Mouse (Mus musculus) CD4-positive, CD25-positive, alpha-beta regulatory T cell, adult 4 months (primary cell): Measurements from ENCODE around the gene Hmga2. TPM values are rescaled to one million over a fixed set of nuclear protein-coding genes. Genes with fewer than 3 reads are reported as not detected.

Experiments used
- ATAC-seq: one replicate; pipeline ENCODE4 v1.8.0; 2017
- polyA plus RNA-seq, 2 experiments: library from polyadenylated mRNA; unstranded; fragments of 100-300 nt; shearing (Covaris generic); gene quantifications; one replicate each; pipeline ENCODE4 v1.2.1; 2017

The Hmga2 gene
- polyA plus RNA-seq, 2 experiments from 2014 or later, result 0.36 TPM; not detected in 1

DNA sequence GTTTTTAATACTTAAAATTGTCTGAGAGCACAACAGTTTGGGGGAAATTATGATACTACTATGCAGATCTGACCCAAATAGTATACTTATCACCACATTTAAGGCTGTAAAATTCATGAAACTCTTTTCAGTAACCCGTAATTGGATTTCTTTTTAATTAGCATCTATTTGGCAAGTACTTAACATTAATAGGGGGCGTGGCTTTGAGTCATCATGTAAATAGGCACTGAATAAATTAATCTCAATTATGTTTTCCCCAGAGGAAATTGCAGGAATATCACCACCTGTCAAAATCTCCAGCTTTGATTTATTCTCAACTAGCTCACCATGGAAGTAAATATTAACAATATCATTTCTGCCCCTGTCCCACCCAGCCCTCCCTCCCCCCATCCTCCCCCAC is 3.7 kb downstream of the Hmga2 start:
- ATAC-seq, result no peak

DNA sequence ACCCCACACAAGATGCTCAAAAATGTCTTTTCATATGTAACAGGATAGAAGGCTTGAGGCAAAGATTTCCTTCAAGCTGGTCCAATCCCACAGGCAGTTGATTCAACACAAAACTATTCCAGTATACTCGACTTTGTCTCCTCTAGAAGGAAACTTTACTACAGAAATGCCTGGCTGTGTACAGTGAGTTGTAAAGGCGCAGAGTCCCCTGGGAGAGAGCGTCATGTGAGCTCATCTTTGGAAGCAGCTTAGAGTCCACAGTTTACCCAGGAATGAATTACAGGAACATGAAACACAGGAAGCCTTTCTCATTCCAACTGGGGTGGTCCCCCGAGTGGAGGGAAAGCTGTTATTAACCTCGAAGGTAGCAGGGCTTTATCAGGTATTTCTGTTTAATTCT is 11.1 kb downstream of the Hmga2 start:
- ATAC-seq, result no peak

DNA sequence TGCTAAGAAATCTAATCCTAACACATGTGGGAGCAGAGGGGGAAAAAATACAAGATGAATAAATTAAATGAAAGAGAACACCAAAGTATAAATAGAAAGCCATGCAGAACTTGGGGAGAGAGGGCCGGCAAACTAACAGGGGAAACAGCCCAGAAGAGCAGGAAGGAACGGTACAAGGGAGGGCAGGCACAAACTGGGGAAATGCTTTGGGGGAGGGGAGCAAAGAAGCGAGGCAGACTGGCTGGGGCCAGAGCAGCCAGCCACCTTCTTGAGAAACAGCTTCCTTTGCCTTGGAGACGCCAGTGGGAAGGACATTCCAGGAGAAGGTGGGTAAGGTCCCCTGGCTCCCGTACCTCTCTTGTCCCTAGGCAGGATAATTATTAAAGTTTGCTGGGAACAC is 14.5 kb downstream of the Hmga2 start:
- ATAC-seq, result no peak

DNA sequence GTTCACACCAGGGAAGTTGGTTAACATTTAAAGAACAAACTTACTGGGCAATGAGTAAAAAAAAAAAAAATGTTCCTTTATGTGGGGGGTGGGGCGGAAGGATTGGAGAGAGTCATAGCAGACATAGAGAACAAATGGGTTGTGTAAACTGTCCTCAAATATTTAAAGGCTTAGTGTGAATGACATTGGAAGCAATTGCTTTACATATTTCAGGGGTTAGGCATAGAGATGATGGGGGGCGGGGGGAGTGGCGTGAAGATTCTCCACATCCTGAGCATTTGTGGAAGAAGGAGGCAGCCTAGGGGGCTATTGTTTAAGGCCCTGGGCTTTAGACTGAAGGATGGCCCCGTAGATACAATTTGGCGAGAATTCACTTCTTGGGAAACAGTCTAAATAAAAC is 15.0 kb downstream of the Hmga2 start:
- no peak for ATAC-seq

DNA sequence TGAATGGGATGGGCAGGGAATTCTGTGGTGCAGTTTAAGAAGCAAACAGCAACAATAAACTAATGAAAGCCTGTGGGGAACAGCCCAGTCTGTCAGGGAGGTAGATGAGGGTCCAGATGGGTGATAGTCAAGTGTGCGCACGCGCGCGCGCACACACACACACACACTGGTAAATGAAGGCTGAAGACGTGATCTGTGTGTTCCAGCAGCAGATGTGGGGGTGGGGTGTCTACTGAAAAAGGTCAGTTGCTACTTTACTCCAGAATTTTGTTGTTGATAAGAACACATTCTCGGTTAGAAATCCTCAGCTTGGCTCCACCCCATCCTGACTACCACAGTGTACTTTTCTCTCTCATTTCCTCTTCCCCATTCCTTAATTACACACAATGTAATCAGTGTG is 17.4 kb downstream of the Hmga2 start:
- ATAC-seq, result no peak

DNA sequence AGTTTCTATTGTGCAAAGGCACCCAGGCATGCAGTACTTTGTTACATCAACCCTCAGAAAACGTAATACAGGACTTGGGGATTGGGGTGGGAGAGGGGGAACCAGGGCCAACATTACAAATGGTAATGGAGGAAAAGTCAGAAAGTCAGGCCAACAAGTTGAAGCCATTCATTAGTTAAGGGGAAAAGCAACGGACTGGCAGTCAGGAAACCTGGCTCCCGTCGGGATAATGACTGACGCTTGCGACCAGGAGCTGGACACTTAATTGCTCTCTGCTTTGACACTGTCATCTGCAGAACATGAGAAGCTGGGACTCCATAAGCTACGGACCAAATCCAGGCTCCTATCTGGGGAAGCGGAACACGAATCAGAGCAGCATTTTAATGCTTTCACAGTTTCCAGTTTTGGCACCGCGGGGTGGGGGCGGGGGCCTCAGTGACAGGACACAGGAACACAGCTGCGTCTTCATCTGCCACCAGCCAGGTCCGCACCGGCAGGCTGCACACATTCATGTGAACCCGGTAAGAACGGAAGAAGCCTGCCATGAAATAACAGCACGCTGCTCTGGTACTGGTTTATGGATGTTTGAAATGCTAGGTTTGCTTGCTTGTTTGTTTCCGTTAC is 26.5 kb downstream of the Hmga2 start:
- no peak for ATAC-seq

DNA sequence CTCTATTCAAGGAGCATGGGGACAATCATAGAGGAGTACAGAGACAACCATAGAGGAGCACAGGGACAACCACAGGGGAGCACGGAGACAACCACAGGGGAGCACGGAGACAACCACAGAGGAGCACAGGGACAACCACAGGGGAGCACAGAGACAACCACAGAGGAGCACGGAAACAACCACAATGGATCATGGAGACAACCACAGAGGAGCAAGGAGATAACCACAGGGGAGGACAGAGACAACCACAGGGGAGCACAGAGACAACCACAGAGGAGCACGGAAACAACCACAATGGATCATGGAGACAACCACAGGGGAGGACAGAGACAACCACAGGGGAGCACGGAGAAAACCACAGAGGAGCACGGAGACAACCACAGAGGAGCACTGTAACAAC is 29.5 kb downstream of the Hmga2 start:
- ATAC-seq, result no peak

DNA sequence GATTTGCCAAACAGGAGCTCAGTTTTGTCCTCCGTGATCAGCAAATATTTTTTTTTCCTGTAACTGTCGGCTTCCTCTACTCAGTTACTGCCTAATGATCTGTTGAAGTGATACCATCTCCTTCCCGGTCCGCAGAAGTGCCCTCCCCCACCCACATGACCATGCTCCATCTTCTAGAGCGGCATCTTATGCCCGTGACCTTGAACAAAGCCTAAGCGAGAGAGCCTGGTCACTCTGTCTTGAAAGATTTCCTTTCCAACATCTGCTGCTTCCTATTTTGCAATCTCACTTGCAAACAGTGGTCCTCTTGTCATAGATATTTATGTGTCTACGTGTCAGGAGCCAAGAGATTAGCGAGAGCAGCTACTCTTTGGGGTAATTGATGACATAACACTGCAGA is 30.1 kb downstream of the Hmga2 start:
- no peak for ATAC-seq

DNA sequence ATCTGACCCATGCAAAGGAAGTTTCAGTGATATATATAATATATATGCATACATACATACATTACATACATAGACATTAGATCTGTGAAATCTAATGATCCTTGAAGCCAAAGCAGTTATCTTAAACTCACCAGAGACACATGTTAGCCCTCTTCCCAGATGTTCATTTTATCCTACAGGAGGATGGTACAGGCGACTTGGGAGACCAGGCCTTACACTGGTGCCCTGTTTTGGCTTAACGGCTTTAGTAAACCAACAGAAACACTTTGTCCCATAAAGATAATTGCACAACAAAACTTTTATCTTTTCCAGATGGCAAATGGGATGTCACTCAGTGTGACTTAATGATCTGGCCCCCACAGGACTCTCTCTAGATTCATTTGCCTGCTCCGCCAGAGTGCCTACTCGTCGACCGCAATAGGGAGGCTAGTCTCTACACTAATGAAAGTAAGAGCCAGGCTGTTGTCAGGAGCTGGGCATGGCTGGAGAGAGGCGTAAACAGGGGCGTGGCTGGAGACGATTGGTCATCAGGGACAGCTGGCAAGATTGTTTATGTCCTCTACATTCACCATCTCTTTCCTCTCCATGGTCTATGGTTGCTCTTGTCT is 31.7 kb downstream of the Hmga2 start:
- no peak for ATAC-seq

DNA sequence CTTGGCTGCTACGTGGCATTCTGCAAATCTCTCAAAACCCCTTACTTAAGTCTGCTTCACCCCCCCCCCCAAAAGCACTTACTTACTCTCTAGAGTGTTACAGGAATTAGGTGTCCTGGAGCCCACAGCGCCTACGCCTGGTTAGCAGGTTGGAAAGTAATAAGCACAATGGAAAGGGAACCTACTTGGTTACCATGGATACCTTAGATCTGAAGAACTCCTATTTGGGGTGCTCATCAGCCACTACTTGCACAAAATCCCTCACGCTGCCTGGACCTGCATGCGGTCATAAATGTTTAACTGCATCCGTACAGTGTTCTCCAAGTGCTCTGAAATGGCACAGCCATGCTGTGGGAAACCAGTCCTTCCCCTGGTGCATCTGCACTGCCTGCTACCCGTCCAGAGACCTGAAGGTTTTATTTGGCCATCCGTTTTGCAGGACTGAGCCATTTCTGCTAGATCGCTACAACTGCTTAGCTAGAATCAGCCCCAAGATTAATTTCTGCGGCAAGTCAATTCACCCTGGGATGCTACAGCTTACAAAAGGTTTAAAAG is 32.4 kb downstream of the Hmga2 start:
- no peak for ATAC-seq

DNA sequence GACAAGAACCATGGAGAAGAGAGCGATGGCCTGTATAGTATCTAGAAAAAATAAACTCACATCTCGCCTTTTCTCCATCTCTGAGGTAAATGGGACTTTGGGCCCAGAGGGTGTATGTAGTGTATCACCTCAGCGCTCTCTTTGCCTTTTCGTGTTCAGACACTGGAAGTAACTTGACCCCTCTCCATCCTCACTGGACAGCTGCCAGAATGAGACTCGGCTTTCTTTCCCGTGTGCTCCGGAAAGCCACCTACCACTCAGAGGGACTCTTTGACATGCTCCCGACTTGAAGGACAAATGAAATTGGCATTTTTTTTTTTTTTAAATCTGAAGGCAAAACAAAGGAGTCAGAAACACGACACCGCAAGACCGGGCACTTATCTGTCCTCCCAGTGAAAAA is 35.0 kb downstream of the Hmga2 start:
- ATAC-seq, result no peak

DNA sequence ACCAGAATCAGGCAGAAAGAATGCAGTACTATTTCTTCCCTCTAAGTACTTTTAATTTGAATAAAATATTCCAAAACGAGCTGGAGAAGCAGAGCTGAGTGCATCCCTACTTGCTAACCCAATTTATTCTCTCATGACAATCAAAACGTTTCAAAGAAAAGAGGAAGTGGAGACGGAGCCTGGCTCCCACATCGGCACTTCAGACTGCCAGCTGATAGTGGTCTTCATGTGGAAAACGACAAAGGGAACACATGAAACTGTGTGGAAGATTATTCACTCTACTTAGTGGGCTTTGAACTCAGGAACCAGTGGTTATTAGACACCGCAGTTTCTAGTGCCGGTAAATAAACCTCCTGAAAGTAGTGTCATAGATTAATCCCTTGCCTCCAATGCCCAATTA is 41.8 kb downstream of the Hmga2 start:
- ATAC-seq, result no peak

DNA sequence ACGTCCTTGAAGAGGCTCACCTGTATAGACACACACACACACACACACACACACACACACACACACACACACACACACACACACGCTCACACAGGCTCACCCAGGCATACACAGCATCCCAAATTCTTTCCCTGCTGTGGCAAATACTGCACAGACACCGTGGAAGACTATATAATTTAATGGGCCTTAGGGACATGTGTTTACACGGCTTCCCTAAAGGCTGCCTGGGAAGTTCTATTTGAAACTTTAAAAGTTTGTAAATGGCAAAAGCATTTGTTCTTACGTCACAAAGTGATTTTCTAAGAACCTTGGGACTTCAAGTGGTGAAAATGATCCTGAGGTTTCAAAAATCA is 42.8 kb downstream of the Hmga2 start:
- ATAC-seq, result no peak

DNA sequence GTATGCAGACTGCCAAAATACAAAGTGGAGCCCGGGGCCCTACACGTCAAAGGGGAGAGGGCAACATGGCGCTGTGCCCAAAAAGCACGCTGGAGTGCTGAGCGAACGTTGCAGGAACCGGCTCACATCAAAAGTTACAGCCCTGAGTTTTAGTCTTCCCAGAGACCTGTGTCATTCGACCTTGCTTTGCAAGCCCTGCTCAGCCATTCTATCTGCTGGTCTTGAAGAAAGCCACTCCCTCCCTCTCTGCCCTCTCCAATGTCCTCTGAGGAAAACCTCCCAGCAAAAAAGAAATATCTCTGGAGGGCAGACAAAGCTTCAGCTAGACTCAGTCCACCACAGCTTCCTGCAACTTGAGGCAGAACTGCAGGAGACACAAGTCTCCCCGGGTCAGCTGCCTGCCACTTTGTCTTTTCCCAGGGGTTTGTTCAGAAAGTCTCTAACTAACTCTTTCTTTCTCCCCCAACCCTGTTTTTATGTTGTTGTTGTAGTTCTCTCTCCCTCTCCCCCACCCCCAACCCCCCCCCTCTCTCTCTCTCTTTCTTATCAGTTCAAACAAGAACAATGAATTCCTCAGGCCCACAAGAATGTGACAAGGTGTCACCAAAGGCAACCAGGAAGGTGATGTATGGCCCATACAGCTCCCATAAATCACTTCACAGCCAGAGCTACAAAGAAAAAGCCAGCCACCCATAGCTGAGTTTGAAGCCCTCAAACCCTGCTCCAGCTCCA is 43.4 kb downstream of the Hmga2 start:
- ATAC-seq, result no peak

DNA sequence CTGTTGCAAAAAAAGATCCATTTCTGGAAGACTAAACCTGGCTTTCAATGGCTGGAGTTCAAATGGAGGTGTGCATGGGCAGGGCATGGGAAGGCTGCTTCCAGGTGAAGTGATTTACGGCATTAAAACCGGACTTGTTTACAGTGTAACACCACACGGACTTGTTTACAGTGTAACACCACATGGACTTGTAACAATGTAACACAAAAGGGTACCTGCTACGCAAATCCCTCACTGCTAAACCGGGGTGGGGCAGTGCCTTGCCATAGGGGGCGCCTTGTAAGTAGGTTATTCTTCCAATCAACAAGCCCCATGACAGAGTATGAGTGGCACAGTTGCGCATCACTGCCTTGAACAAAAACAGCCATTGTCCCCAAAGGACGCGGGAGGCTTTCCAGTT is 44.2 kb downstream of the Hmga2 start:
- ATAC-seq, result no peak

DNA sequence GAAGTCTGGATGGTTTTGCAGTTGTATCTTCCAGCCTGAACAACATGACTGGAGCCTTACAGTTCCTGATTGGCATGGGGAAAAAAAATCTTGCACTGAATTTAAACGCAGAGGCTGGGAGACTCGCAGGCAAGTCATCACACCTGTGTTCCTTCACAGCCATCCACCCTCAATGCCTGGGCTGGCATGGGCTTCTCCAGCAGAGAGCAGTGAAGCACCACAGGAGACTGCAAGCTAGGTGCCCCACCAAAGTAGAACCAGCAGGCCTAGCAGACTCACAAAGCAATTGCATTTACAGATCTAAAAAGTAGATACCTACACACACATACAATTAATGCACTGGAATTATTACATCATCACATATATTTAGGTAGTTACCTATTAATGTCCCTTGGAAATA is 44.8 kb downstream of the Hmga2 start:
- no peak for ATAC-seq

DNA sequence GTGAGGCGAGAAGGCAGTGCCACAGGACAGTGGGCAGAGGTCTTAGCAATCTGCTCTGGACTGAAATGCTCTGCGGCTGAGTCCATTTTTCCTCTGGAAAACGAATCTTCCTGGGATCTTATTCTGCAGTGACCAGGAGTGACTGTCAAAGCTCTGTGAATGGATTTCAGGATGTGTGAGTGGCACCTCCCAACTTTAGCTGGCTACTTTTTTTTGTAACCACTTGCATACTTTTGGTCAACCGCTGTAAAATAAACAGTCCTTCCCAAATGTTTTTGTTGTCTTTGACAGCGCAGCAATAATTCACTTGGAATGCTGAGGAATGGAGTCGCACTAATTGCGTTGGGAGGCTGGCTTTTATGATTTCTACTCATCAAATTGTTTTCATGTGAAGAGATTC is 45.8 kb downstream of the Hmga2 start:
- ATAC-seq, result no peak

DNA sequence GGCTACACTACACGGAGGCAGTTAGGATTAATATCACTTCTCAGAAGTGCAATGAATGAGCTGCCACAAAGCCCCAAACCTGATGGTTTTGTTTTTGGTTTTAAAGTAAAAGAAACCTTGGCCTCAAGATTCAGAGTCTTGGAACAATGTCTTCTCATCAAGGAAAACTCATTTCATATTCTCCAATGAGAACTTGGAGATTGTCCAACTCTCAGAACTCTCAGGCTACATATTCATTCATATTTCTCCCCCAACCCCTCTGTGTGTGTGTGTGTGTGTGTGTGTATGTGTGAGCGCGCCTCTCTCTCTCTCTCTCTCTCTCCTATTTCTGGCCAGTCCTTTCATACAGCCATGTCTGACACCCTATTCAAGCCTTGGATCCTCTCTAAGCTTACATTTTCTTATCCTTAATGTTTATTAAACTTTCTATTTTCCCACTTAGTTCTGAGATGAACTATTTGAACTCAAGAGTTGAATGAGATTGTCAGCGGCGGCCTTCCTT is 46.5 kb downstream of the Hmga2 start:
- no peak for ATAC-seq

DNA sequence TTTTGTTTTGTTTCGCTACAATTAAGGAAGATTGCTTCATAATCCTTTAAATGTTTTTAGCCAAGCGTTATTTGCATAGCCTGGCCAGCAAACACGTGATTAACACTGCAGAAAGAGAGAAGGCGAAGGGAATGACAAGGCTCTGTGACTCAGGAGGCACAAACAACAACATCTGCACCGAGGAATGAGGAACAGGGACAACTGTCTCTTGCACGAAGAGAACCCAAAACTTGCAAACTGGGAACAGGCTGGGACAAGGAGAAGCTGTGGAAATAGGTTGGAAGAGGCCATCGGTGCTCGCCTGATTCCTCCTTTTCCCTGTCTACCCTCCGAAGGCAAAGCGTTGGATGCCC is 47.1 kb downstream of the Hmga2 start:
- ATAC-seq, result no peak

DNA sequence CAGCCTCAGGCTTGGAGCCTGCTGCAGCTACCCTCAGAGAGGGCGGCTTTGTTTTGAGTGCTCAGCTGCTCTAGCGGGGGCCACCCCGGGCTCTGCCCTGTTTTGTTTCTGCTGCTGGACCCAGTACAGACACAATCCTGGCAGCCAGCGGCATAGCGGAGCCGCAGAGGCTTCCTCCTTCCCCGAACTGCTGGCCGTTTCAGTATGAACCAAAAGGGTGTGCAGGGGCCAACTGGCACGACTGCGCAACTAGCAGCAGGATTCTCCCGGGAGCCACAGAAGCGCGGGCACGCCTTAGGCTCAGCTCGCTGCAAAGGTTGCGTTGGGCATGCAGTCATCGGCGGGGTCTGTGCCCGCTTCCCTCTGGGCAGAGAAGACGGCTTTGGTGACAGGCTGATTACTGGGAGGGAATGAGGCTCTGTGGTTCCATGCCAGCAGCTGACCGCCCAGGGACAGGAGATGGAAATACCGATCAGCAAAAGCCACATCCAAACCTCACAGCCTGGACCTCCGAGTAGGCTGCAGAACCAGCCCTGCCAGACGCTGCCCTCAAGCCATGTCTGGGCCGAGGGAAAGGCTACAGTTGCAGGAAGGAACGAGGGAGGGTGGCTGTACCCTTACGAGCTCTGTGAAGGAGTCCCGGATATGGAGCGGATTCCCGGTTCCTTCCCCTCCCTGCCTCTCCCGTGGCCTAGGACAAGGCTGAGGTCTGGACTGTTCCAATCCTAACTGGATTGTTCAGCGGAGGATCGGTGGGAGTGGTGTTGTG is 47.7 kb downstream of the Hmga2 start:
- no peak for ATAC-seq

DNA sequence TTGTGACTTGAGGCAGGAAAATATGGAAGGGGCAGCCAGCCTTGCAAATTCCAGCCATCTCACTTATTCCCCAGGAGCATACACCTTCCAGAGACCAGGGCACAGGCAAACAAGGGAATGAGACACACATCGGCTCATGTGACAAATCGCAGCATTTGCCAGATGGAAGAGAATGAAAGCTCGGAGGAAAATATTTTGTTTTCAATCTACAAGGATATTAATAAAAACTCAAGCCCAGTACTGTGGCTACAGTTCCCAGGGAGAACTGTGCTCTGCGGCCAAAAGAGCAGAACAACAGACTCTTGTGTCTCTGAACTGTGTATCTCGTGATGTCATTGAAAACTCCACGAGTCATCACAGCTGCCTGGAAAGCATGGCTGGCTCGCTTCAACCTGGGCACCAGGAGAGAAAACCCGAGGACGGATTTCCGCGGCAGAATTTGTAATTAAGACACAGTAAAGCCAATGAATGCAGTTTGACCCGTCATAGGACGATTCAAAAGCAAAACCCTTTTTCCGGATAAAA is 50.1 kb downstream of the Hmga2 start:
- ATAC-seq, result no peak

DNA sequence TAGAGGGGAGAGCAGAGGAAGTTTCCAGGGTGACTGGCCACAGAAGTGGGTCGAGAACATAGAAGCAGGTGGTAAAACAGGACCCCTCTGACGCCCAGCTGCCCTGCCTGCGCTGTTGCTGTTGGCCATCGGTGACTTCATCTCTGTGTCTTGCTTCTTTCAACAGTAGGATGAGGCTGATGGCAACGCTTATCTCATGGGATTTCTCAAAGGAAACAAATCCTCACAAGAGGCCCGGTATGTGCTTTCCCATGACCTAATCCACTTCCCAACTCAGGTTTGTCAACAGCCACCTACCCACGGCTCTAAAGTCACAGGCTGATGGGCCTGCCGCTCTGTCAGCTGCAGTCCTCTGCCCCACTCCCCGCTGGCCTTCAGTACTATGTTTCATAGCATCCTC is 52.3 kb downstream of the Hmga2 start:
- ATAC-seq, result no peak

DNA sequence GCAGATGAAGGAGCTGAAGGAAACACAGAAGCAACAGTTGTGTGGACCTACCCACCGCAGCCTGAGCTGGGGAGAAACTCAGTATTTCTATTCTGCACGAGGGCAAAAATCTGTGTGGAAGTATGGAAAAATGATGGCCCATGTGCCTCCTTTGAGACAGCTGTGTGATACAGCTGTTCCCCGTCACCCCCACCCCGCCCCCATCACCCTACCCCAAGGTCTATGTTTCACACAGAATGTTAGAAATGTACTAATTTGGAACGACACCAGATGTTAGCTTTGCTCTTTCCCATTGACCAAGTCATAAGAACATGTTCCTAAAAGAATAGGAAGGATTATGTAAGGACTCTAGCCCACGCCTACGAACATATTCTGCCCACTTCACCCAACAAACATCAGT is 53.0 kb downstream of the Hmga2 start:
- no peak for ATAC-seq
